Mouse (Mus musculus): ENCODE data around the gene Baat. TPM values are rescaled to one million over a fixed set of nuclear protein-coding genes. Genes with fewer than 3 reads are reported as not detected.

The Baat gene
- not detected in 2 replicates for polyA plus RNA-seq (2012; ENCODE audit: insufficient read depth, insufficient read length, missing spikeins)

DNA sequence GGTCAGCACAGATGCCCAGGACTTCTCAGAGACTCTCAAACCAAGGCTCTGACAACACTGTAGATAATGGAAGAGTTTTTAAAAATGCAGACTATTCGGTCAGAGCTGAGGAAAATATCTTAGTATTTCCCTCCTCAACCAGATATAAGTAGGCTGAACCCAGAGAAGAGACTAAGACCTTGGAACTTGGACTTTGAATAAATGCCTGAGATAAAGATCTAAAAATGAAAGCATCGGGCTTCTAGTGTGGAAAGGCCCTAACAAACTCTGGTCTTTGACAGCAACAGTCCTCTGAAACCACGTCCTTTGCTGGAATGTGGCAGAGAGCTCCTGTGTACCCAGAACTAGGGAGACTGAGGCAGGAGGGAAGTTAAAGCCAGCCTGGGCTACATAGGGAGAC is at the start of gene Baat:
Gene Baat (minus strand): TSS at position 172 of the 400 bp plus-strand sequence.
- Histone ChIP-seq H3K4me3 (ENCODE audit: insufficient read depth, low read length) (no peak within 1 kb of the TSS), H3K4me1 (ENCODE audit: control insufficient read depth, insufficient read depth, low read length) (no peaks in the 10 kb centered on the region), H3K27ac (ENCODE audit: insufficient read depth, low read depth, low read length) (no peak within 1 kb of the TSS)
- TF ChIP-seq CTCF (IDR thresholded peaks at IDR 0.05; ENCODE audit: low read depth, low read length) (no peak), POLR2A (IDR thresholded peaks at IDR 0.05; ENCODE audit: borderline replicate concordance, low read depth, low read length) (no peak)

DNA sequence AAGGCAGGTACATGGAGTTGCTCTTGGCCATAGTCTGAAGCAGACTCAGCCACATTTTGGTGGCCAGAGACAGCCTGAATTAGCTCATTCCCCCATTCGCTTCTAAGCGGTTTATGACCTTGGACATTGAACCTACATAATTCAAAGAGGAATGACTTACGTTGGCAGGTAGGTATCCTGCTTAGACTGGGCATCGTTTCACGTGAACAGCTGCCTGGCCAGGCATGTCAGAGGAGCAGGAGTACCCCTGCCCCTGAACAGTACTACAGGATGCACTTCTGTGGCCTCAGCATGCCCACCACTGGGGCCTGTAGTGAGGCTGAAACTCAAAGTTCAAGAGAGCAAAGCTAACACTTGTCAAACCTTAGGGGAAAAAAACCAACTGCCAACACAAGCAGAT is 47.0 kb upstream of the Baat start:
- H3K4me1 ChIP-seq (ENCODE audit: control insufficient read depth, insufficient read depth, low read length), result no peaks in the 10 kb centered on the region
- H3K27ac ChIP-seq (ENCODE audit: insufficient read depth, low read depth, low read length), result no peak overlapping the region
- H3K4me3 ChIP-seq (ENCODE audit: insufficient read depth, low read length), result no peak overlapping the region
- no peak for TF ChIP-seq CTCF (IDR thresholded peaks at IDR 0.05; ENCODE audit: low read depth, low read length)
- TF ChIP-seq POLR2A (IDR thresholded peaks at IDR 0.05; ENCODE audit: borderline replicate concordance, low read depth, low read length), result no peak

DNA sequence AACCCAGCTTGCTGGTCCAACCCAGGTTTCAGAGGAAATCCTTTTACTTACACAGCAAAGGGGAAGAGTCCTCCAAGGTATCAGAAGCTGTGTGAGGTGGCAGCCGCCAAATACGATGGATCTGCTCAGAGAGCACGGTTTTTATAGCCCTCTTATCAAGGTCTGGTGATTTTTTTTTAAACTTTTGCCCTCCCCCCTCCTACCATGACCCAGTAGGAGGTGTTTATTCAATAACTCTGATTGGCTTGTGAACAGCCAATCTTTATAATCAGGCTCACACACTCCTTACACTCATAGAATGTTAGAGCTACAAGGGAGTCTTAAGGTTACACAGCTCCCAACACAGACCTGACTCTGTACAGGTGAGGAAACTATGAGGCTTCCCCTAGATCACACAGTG is 43.0 kb upstream of the Baat start, which contains the start of gene Aldob:
Gene Aldob (minus strand): TSS at position 164 of the 400 bp plus-strand sequence.
- no peak within 1 kb of the TSS for H3K27ac ChIP-seq (ENCODE audit: insufficient read depth, low read depth, low read length)
- H3K4me1 ChIP-seq (ENCODE audit: control insufficient read depth, insufficient read depth, low read length), result no peaks in the 10 kb centered on the region
- no peak within 1 kb of the TSS for H3K4me3 ChIP-seq (ENCODE audit: insufficient read depth, low read length)
- TF ChIP-seq POLR2A (IDR thresholded peaks at IDR 0.05; ENCODE audit: borderline replicate concordance, low read depth, low read length) (no peak), CTCF (IDR thresholded peaks at IDR 0.05; ENCODE audit: low read depth, low read length) (no peak)

DNA sequence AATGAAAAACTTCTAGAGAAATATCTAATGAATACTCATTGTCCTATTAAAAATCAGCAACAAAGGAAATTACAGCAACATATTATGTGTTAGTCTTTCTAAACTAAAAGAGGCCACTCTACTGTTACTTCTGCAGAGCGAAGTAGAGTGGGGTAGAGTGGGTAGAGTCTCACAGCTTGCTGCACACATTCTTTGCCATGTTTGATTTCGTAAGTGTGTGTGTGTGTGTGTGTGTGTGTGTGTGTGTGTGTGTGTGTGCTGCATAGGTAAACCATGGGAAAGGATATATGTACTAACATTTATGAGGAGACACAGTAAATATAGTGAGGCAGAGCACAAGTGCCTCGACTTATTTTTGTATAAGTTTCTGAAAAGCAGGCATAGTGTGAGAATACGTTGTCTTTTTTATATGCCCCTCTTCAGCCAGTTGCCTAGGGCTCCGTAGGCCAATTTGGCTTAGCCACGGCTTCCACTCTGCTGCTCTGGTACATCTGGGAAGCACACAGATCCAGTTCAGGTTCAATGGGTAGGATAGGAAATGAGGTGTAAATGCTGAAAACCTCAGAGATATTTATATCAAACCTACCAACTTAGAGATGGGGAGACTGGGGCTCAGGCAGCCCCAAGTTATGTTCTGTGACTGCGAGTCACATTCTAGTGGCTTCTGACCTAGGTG is 41.3 kb upstream of the Baat start:
- no peak overlapping the region for H3K4me3 ChIP-seq (ENCODE audit: insufficient read depth, low read length)
- TF ChIP-seq POLR2A (IDR thresholded peaks at IDR 0.05; ENCODE audit: borderline replicate concordance, low read depth, low read length), result no peak
- no peaks in the 10 kb centered on the region for H3K4me1 ChIP-seq (ENCODE audit: control insufficient read depth, insufficient read depth, low read length)
- no peak overlapping the region for H3K27ac ChIP-seq (ENCODE audit: insufficient read depth, low read depth, low read length)

DNA sequence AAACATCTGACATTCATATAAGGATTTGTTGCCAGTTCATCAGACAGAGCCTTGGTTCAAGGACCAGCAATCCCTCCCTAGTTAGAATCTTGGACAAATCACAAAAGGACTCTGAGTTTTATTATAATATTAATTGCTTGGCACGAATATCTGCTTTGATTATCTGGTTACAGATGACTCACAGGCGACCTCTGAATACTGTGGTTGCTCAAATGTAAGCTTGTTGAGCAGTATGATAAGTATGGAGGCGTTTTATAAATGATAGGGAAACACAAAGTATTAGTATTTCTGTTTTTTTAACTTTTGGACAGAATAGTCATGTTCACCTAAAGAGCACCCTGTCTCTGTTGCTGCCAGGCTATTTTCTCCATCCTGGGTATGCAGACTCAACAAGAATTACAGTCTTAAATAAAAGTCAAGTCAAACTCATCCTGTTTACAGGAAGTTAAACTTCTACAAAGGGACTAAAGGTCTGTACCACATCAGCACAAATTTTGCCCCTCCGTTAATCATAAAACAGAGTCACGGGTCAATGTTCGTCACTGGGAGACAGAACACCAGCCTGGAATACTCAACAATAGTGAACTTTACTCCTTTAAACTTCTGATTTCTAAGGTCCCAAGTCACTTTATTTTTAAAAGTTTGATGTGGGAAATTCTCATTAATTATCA is 40.7 kb upstream of the Baat start:
- H3K4me3 ChIP-seq (ENCODE audit: insufficient read depth, low read length), result no peak overlapping the region
- H3K27ac ChIP-seq (ENCODE audit: insufficient read depth, low read depth, low read length), result no peak overlapping the region
- TF ChIP-seq POLR2A (IDR thresholded peaks at IDR 0.05; ENCODE audit: borderline replicate concordance, low read depth, low read length) (no peak), CTCF (IDR thresholded peaks at IDR 0.05; ENCODE audit: low read depth, low read length) (no peak)

DNA sequence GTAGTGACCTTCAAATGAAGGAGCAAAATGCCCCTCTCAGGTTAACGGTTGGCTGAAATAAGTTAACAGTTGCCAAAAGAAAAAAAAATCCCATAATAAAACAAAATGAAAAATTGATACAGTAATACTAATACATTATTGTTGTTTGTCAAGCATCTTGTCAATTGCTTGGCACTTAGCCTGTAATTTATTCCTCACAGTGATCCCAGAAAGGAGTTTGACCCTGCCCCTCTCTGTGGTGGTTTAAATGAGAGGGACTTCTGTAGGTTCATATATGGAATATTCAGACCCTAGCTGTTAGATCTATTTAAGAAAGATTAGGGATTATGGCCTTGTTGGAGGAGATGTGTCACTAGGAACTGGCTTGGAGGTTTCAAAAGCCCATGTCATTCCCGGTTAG is 39.7 kb upstream of the Baat start:
- TF ChIP-seq POLR2A (IDR thresholded peaks at IDR 0.05; ENCODE audit: borderline replicate concordance, low read depth, low read length), result no peak
- TF ChIP-seq CTCF (IDR thresholded peaks at IDR 0.05; ENCODE audit: low read depth, low read length), result no peak
- Histone ChIP-seq H3K4me3 (ENCODE audit: insufficient read depth, low read length) (no peak overlapping the region), H3K27ac (ENCODE audit: insufficient read depth, low read depth, low read length) (no peak overlapping the region), H3K4me1 (ENCODE audit: control insufficient read depth, insufficient read depth, low read length) (no peaks in the 10 kb centered on the region)

More for the DNA sequence above, 40.7 kb upstream of the Baat start:
- no peaks in the 10 kb centered on the region for H3K4me1 ChIP-seq (ENCODE audit: control insufficient read depth, insufficient read depth, low read length)

DNA sequence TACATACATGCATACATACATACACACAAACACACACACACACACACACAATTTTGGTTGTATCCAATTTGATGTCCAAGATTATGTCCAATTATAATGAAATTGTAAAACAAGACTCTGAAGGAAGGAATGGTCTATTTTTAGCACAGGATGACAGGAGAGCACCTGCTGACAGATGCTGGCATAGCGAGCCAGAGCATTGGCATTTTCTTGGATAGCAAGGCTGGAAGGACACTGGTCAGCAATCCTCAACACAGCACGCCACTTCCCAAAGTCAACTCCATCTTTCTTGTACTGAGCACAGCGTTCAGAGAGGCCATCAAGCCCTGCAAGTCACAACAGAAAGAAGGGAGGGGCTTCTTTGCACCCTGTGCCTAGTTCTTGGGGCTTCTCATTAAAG is 34.6 kb upstream of the Baat start:
- Histone ChIP-seq H3K4me1 (ENCODE audit: control insufficient read depth, insufficient read depth, low read length) (no peaks in the 10 kb centered on the region), H3K27ac (ENCODE audit: insufficient read depth, low read depth, low read length) (no peak overlapping the region), H3K4me3 (ENCODE audit: insufficient read depth, low read length) (no peak overlapping the region)
- TF ChIP-seq POLR2A (IDR thresholded peaks at IDR 0.05; ENCODE audit: borderline replicate concordance, low read depth, low read length) (no peak), CTCF (IDR thresholded peaks at IDR 0.05; ENCODE audit: low read depth, low read length) (no peak)

GRCm38 (mm10) chr4:49539665-49540064 is 33.3 kb upstream of the Baat start:
- H3K4me1 ChIP-seq (ENCODE audit: control insufficient read depth, insufficient read depth, low read length), result no peaks in the 10 kb centered on the region

GRCm38 (mm10) chr4:49536671-49537070 is 30.3 kb upstream of the Baat start:
- TF ChIP-seq POLR2A (IDR thresholded peaks at IDR 0.05; ENCODE audit: borderline replicate concordance, low read depth, low read length) (no peak), CTCF (IDR thresholded peaks at IDR 0.05; ENCODE audit: low read depth, low read length) (no peak)
- H3K4me1 ChIP-seq (ENCODE audit: control insufficient read depth, insufficient read depth, low read length), result no peaks in the 10 kb centered on the region

More at GRCm38 (mm10) chr4:49539665-49540064, 33.3 kb upstream of the Baat start:
- Histone ChIP-seq H3K27ac (ENCODE audit: insufficient read depth, low read depth, low read length) (no peak overlapping the region), H3K4me3 (ENCODE audit: insufficient read depth, low read length) (no peak overlapping the region)
- TF ChIP-seq CTCF (IDR thresholded peaks at IDR 0.05; ENCODE audit: low read depth, low read length), result no peak
- TF ChIP-seq POLR2A (IDR thresholded peaks at IDR 0.05; ENCODE audit: borderline replicate concordance, low read depth, low read length), result no peak

GRCm38 (mm10) chr4:49535675-49536294 is 29.4 kb upstream of the Baat start:
- no peak for TF ChIP-seq CTCF (IDR thresholded peaks at IDR 0.05; ENCODE audit: low read depth, low read length)
- no peak for TF ChIP-seq POLR2A (IDR thresholded peaks at IDR 0.05; ENCODE audit: borderline replicate concordance, low read depth, low read length)
- Histone ChIP-seq H3K4me3 (ENCODE audit: insufficient read depth, low read length) (no peak overlapping the region), H3K27ac (ENCODE audit: insufficient read depth, low read depth, low read length) (no peak overlapping the region), H3K4me1 (ENCODE audit: control insufficient read depth, insufficient read depth, low read length) (no peaks in the 10 kb centered on the region)

More at GRCm38 (mm10) chr4:49536671-49537070, 30.3 kb upstream of the Baat start:
- Histone ChIP-seq H3K27ac (ENCODE audit: insufficient read depth, low read depth, low read length) (no peak overlapping the region), H3K4me3 (ENCODE audit: insufficient read depth, low read length) (no peak overlapping the region)
